Mouse (Mus musculus) spleen, postnatal 36 days (tissue): ENCODE results near the gene Olfr829.
"Not testable (repeated sequence)": the region's sequence is repeated elsewhere in the genome, so short reads cannot be mapped to it uniquely, and the experiment has no call there.

Experiments used
- DNase-seq, 2 experiments: peaks; one replicate each; pipeline ENCODE4 v3.0.0; 2022; ENCODE audit warnings: low spot score in 2 of 2, mixed read lengths in 1 of 2

Gene Olfr829

GRCm38 (mm10) chr9:18854633-18855032 is at the start of gene Olfr829:
Gene Olfr829 (plus strand): TSS chr9:18854933.
- no peak for DNase-seq

GRCm38 (mm10) chr9:18819426-18819825 is 35.3 kb upstream of the Olfr829 start, which contains the start of gene Olfr828:
Gene Olfr828 (minus strand): TSS chr9:18819526.
- DNase-seq, result no peak

- DNase-seq, result no peak
These were observed 19.7 kb downstream of the Olfr829 start, which contains the start of gene Olfr830 for GRCm38 (mm10) chr9:18874393-18874792. Gene Olfr830 (plus strand): TSS chr9:18874693.

GRCm38 (mm10) chr9:18907699-18908098 is 53.0 kb downstream of the Olfr829 start:
- DNase-seq, result not testable (repeated sequence)
